Mouse (Mus musculus) regulatory T cell (primary cell): ENCODE results near the gene Ankrd39.

Source experiments
- in situ Hi-C: fragments of 300-600 bp; cut with MboI, MseI; formaldehyde crosslinking; loops from one replicate; pipeline ENCODE4 v1.15.1; 2025; ENCODE audit warnings: high pct_unique_total_duplicates

Ankrd39 gene

GRCm38 (mm10) chr1:36572709-36573108, 25.5 kb upstream of the Ankrd39 start:
- in situ Hi-C loops: loop anchor here (25.0 kb wide), 1 partner anchor 115 kb away; the partner anchor contains the start of genes Cox5b and Fam178b

- in situ Hi-C loops: loop anchor here (25.0 kb wide), 1 partner anchor 115 kb away; the partner anchor contains the start of genes Cox5b and Fam178b
Observed at GRCm38 (mm10) chr1:36572140-36572700, 25.0 kb upstream of the Ankrd39 start.

- in situ Hi-C loops: loop anchor here (25.0 kb wide), 1 partner anchor 116 kb away; the partner anchor contains the start of genes Cox5b and Fam178b
Observed at GRCm38 (mm10) chr1:36571627-36572026, 24.4 kb upstream of the Ankrd39 start.

GRCm38 (mm10) chr1:36570320-36570719, 23.1 kb upstream of the Ankrd39 start:
- in situ Hi-C loops: loop anchor here (25.0 kb wide), 1 partner anchor 117 kb away; the partner anchor contains the start of genes Cox5b and Fam178b

DNA sequence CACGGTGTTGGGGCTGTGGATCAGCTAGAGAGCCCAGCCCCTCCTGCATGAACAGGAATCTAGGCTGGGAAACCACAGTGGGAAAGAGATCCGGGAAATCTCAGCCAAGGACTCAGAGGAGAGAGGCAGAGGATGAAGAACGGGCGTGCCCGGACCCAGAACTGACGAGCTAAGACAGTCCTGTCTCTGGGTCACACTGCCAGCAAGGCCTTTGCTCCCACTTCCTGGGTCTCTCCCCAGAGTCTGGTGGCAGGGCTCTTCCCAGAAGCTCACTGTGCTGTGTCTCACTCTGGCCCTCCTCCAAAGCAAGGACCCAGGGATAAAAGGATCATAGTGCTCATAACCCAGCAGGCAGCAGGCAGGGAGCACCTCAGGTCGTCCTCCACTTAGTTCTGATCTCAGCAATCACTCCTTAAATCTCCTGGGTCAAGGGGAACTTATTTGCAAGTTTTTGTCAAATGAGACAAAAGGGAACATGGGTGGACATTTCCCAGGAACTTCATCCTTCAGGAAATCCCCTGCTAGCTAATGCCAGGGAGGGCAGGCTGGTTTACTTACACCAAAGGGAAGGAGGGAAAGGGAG, 22.5 kb upstream of the Ankrd39 start:
- in situ Hi-C loops: loop anchor here (25.0 kb wide), 1 partner anchor 118 kb away; the partner anchor contains the start of genes Cox5b and Fam178b

DNA sequence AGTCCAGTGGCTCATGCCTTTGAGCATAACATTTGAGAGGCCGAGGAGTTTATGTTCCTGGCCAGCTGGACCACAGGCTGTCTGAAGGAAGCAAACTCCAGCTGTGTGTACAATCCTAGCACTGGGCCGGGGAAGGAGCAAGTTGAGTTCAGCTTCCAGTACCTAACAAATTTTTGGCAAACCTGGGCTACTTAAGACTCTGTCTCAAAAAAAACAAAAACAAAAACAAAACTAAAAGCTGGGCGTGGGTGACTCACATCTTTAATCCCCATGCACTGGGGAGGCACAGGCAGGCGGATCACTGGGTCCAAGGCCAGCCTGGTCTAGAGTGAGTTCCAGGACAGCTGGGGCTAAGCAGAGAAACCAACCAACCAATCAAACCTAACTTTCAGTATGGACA, 21.5 kb upstream of the Ankrd39 start:
- in situ Hi-C loops: loop anchor here (25.0 kb wide), 1 partner anchor 119 kb away; the partner anchor contains the start of genes Cox5b and Fam178b

DNA sequence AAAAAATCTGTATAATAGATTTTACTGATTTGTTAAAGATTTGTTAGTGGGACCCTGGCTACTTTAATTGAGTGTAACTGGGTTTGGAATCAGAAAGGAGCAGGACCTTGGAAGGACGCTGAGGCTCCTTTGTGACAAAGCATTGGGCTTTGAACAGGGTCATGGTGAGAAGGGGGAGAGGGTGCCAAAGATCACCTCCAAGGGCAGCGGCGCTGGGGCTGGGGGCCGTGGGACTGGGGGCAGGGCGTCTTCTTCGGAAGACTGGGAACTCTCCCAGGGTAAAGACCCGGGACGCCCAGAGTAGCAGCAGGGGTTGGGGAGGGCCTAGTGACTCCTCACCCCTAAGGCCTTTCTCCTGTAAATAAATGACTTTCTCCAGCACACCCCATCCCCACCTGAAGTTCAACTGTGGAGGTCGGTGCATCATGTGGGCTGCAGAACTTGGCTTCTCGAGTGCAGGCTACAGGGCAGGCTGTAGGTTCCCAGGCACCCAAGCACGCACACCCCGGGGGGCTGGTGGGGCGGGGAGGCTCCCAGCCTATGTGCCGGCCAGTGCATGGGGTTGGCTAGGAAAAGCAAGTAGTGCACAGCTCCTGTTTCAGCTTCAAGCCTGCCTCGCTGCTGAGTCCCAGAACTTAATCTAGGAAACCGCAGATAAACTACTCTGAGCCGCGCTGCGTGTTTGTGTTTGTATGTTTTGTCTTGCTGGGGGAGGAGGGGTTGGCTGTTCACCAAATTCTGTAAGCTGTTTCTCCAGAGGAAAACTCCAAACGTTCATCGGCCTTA, 20.8 kb upstream of the Ankrd39 start:
- in situ Hi-C loops: loop anchor here (25.0 kb wide), 1 partner anchor 119 kb away; the partner anchor contains the start of genes Cox5b and Fam178b

- in situ Hi-C loops: loop anchor here (25.0 kb wide), 1 partner anchor 121 kb away; the partner anchor contains the start of genes Cox5b and Fam178b
Observed at GRCm38 (mm10) chr1:36566425-36566824, 19.2 kb upstream of the Ankrd39 start.

GRCm38 (mm10) chr1:36564101-36564500, 16.9 kb upstream of the Ankrd39 start:
- in situ Hi-C loops: loop anchor here (25.0 kb wide), 1 partner anchor 123 kb away; the partner anchor contains the start of genes Cox5b and Fam178b

DNA sequence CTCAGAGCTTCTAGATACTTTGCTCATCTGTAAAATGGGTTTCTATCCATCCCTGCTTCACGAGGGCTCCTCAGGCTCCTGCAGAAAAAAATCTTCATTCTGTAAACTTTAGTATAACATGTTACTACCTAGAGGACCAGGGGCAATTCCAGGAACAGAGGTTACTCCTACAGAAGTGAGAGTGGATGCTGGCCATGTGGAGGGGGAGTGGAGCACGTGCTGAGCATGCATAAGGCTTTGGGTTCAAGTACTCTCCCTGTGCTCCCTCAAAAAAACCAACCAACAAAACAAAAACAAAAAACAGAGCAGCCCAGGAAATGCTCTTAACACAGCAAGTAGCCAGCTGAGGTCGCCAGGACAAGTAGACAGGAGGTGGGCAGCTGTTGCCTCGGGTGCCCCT, 16.4 kb upstream of the Ankrd39 start:
- in situ Hi-C loops: loop anchor here (25.0 kb wide), 1 partner anchor 124 kb away; the partner anchor contains the start of genes Cox5b and Fam178b

DNA sequence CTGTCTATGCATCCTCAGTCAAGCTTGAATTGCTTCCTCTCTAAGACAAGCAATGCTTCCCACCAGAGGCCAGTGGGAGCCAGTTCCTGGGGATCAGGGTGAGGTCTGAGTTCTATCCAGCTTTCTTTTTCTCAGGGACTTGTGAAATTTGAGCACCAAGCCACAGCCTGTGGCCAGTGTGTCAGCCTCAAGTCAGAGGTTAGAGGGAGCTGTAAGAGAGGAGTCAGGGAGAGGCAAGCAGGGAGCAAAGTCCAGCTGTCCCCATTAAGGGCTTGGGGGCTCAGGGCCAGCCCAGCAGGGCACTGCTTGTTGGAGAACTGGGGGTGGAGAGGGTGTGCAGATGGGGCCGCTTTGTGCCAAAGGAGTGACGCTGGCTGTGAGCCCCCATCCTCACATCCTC, 16.0 kb upstream of the Ankrd39 start:
- in situ Hi-C loops: loop anchor here (25.0 kb wide), 1 partner anchor 124 kb away; the partner anchor contains the start of genes Cox5b and Fam178b

DNA sequence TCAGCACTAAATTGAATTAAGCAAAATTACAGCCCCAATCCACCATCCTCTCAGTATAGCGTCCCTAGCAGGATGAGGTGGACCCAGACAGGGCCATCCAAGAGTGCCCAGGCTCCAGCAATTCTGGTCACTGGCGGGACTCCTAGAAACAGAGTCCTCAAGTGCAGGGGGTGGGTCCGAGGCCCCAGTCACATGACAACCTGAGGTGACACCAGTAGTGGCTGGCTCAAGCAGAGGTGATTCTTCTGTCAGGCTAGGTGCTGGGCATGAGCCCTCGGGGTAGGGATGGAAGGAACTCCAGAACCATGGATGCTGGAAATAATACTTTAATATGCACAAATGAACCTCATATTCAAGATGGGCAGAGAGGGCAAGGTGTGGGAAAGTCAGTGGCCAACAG, 15.1 kb upstream of the Ankrd39 start:
- in situ Hi-C loops: loop anchor here (25.0 kb wide), 1 partner anchor 125 kb away; the partner anchor contains the start of genes Cox5b and Fam178b

- in situ Hi-C loops: loop anchor here (25.0 kb wide), 1 partner anchor 126 kb away; the partner anchor contains the start of genes Cox5b and Fam178b
Observed at GRCm38 (mm10) chr1:36560903-36561302, 13.7 kb upstream of the Ankrd39 start.

DNA sequence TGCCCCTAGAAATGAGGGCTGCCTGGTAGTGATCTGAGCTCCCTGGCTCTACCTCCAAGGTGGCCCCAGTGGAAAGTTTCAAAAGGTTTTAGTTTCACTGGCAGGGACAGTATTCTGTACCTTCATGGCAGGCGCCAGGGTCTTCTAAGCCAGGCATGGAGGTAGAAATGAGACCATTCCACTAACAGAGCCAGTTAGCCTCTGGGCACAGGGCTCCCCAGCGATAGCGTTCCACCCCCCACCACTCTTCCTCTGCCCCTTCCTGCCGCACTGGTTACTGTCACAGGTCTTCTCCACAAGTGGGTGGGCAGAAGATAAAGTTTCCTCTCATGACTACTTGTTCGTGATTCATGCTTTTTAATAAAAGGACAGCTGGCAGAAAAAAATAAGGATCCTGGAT, 12.6 kb upstream of the Ankrd39 start:
- in situ Hi-C loops: loop anchor here (5.0 to 25.0 kb wide), 4 partner anchors 67 to 987 kb away; partner anchors contain the start of genes Cox5b, Fam178b and Zap70

DNA sequence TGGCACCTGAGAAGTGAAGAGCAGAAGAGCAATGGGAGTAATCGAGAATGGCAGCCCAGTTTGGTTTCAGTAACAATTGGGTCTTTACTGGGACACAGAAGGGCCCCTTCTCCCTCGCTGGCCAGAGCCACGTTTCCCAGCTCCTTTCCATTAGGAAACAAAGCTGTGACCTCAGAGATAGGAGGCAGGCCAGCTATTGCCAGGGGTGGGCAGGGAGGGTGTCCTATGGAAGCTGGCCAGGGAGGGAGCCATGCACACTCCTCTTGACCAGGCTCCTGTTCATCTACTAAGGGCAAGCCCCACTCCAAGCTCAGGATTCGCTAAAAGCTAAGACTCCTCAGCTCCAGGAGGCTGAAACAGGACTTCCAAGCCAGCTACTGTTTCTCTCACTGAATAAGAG, 12.0 kb upstream of the Ankrd39 start:
- in situ Hi-C loops: loop anchor here (5.0 to 25.0 kb wide), 4 partner anchors 68 to 988 kb away; partner anchors contain the start of genes Cox5b, Fam178b and Zap70

DNA sequence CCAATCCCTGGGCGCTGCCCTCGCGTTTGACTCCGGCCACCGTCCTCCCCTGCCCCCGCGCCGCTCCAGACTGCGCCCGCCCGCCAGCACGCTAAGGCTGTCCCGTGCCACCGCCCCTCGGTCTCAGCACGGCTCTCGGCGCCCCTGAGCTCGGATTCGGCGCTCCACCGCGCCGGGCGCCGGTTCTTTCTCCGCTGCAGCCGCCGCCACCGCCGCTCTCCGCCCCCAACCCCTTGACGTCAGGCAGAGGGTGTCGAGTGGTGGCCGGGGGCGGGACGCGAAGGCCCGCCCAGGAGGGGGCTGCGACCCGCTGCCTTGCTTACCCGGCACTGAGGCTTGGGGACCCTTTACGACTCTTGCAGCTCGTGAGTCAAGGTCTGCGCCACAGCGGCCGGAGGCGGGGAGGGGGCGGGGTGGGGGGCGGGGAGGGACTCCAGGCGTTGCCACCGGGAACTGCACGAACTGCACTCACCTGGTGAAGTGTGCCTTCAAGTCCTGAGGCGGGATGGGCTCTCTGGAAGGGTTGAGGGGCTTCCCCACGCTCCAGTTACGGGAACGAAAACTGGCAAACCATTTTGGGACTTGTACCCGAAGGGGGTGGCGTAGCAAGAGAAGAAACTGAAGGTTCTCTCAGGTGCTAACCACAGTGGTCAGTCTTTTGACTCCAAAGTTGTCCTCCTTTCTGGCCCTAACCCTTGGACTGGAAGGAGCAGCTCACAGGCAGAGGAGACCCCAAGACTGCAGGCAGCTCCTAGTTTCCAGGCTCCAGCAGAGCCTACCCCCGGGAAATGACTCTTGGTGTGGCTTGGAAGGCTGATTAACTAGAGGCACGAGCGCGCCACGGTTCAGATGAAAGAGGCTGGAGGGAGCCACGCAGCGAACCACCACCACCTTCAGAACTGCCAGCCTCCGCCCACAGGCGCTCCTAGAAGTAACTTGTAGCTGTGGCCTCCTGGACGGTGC, 11.1 kb upstream of the Ankrd39 start, which contains the start of gene Sema4c:
TSS of gene Sema4c (minus strand) at position 319 of the 963 bp plus-strand sequence.
- in situ Hi-C loops: loop anchor here (5.0 to 25.0 kb wide), 4 partner anchors 69 to 989 kb away; partner anchors contain the start of genes Cox5b, Fam178b and Zap70

DNA sequence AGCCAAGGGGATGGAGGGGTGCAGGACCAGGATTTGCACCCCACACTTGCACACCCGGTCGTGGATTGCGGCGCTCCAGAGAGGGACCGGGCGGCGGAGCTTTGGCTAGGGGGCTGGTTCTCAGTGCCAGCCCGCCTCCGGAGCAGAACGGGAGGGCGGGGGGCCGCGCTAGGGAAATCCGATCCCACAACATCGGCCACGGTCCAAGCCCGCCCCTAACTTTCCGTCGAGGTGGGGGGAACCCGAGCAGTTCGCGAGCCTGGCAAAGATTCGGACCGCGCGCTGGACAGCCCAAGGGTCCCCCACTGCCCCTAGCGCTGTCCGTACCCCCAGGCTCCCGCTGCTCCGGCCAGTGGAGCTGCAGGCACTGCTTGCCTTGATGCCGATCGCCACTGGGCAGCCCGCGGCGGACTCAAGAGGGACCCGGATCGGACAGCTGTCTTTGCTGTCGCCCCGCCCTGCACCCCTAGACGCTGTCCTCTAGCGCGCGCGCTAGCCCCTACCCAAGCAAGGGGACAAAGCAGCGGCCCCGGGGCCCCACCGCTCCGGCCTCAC, 10.3 kb upstream of the Ankrd39 start:
- in situ Hi-C loops: loop anchor here (5.0 to 25.0 kb wide), 4 partner anchors 70 to 990 kb away; partner anchors contain the start of genes Cox5b, Fam178b and Zap70

DNA sequence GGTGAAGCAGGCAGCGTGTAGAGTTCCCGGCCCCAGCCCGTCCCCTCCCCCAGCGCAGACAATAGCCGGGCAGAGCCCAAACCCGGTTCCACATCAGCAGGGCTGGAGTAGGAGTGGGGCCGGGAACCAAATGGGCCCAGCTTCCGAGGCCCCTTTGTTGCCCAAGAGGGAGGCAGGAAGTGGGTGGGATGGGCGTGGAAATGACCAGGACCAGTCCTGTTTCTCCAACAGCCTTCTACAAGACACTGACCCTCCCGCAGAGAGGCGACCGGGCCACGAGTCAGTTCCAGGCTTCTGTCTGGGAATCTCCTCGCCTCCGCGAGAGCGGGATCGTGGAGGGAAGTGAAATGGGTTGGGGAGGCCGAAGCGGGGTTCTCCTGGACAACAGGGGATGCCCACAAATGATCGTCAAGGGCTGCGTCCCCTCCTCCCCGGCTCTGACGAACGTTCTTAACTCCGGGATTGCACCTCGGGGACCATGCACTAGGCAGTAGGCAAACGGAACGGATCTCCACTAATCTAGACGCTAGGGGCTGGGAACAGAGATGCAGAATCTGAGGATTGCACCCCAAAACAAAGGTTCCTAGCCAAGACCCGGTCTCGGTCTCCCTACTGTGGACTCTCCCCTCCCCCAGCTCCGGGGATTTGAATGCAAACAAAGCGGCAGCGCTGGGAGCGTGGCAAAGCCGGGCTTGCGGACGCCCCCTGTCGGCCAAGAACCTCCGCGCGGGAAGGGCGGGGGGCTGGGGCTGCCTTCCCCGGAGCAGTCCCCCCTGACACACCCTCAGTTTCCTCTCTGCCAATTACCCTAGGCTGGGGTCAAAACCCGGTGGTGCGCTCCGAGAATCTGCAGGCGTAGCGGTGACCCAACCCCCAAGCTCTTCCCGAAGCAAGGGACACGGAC, 9.6 kb upstream of the Ankrd39 start:
- in situ Hi-C loops: loop anchor here (5.0 to 25.0 kb wide), 4 partner anchors 70 to 990 kb away; partner anchors contain the start of genes Cox5b, Fam178b and Zap70
